Mouse (Mus musculus) olfactory bulb, adult 2 months (tissue): ENCODE results near the gene M6pr. TPM values are rescaled to one million over a fixed set of nuclear protein-coding genes. Genes with fewer than 3 reads are reported as not detected.
"Not testable (repeated sequence)": the region's sequence is repeated elsewhere in the genome, so short reads cannot be mapped to it uniquely, and the experiment has no call there.

Source experiments
- H3K27ac ChIP-seq: fragments of 200-500 bp; 2 replicates; pipeline ENCODE4 v1.5.1; 2012; ENCODE audit warnings: low read depth, low read length; ENCODE audit not compliant: insufficient read depth
- H3K4me1 ChIP-seq: fragments of 200-500 bp; 2 replicates; pipeline ENCODE4 v1.6.1; 2012; ENCODE audit warnings: low read length; ENCODE audit not compliant: control insufficient read depth, insufficient read depth
- H3K4me3 ChIP-seq: fragments of 200-500 bp; 2 replicates; pipeline ENCODE4 v1.5.1; 2012; ENCODE audit warnings: mild to moderate bottlenecking, low read depth, low read length, moderate library complexity; ENCODE audit not compliant: insufficient read depth
- CTCF ChIP-seq: fragments of 200-500 bp; IDR thresholded peaks from 2 replicates; pipeline ENCODE4 v1.5.1; 2012; ENCODE audit warnings: low read depth, mild to moderate bottlenecking, low read length, moderate library complexity; ENCODE audit not compliant: insufficient read depth
- POLR2A ChIP-seq: fragments of 200-500 bp; IDR thresholded peaks from 2 replicates; pipeline ENCODE4 v1.6.1; 2012; ENCODE audit warnings: mild to moderate bottlenecking, low read depth, low read length, moderate library complexity; ENCODE audit not compliant: insufficient read depth
- WGBS: fragments of 180-500 bp; shearing (Covaris S2); methylation state at CpG from one replicate; pipeline ENCODE4 v1.1.7; 2018; 5-methylcytosine and 5-hydroxymethylcytosine counted together
- polyA plus RNA-seq: library from polyadenylated mRNA; stranded (reverse); fragments of >200 nt; gene quantifications from 2 replicates; pipeline ENCODE4 v1.2.4, GENCODE M21; 2012; ENCODE audit warnings: low replicate concordance; ENCODE audit not compliant: missing spikeins, insufficient read depth, insufficient read length

M6pr gene
- polyA plus RNA-seq, 1 experiment = not detected

DNA sequence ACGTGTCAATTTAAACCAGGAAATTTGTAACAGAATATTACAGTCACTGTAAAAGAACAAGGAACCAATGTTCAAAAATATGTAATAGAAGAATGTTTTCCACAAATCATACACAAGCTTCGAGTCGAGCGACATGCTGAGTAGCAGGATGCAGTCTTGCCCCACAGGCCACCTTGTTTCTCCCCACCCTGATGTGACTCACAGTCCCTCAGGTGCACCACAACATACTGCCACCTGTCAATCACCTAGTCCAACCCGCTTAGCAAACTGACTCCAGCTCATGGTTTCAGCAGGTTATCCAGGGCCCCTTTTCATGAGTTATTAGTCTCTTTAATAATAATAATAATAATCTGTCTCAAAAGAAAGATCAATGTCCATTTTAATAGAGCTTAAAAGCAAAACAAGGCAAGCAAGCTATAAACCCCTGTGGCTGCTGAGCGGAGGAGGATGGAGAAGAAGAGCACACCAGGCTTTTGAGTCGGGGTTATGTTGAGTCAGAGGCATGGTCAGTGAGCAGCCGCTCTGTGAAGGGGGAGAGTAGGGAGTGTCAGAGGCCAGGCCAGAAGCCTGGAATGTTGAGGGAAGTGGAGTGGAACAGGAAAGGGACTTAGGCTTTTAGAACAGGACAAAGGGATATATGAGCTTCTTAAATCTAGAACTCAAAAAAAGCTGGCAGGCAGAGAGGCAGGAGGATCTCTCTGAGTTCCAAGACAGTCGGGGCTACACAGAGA, 36.0 kb downstream of the M6pr start:
- Histone ChIP-seq H3K27ac (no peak overlapping the region), H3K4me3 (no peak overlapping the region), H3K4me1 (no peaks in the 10 kb centered on the region)
- 67% methylated on average over 9 of the region's 9 CpGs for WGBS
- TF ChIP-seq CTCF (no peak), POLR2A (no peak)

DNA sequence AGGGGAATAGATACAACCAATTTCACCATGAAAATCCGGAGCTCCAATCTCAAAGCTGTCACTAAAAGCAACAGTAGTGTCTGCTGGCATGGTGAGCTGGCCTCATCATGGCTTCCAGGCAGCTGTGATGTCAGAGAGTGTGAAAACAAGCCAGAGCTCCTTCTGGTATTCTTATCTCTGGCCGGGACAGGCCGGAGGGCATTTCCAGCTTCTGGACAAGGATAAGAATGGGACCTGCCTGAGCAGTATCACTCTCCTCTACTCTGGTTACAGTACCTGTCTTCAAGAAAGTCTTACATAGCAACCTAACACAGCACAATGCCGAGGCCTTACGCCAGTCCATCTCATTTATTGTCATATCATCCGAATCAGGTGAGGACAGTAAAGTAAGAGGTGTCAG, 37.2 kb downstream of the M6pr start:
- Histone ChIP-seq H3K4me1 (no peaks in the 10 kb centered on the region), H3K27ac (no peak overlapping the region), H3K4me3 (no peak overlapping the region)
- no peak for TF ChIP-seq CTCF
- TF ChIP-seq POLR2A = no peak
- 88% methylated on average over 6 of the region's 6 CpGs for WGBS

DNA sequence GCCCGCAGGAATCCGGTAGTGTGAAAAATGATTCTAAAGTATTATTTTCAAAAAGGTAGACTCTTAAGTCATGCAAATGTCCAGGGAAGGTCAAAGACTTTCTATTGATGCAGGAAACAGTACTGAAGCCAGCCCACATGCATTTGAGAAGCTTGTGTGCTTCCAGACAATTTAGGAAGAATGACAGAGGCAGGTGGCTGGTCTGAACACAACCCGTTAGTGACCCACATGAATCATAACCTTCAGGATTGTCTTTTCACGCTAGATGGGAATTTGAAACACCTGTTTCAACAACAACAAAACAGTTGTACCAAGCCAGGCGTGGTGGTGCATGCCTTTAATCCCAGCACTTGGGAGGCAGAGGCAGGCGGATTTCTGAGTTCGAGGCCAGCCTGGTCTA, 37.9 kb downstream of the M6pr start:
- TF ChIP-seq POLR2A (no peak), CTCF (no peak)
- no peak overlapping the region for H3K4me3 ChIP-seq
- WGBS = 86% methylated on average over 7 of the region's 7 CpGs
- H3K27ac ChIP-seq = no peak overlapping the region
- no peaks in the 10 kb centered on the region for H3K4me1 ChIP-seq

DNA sequence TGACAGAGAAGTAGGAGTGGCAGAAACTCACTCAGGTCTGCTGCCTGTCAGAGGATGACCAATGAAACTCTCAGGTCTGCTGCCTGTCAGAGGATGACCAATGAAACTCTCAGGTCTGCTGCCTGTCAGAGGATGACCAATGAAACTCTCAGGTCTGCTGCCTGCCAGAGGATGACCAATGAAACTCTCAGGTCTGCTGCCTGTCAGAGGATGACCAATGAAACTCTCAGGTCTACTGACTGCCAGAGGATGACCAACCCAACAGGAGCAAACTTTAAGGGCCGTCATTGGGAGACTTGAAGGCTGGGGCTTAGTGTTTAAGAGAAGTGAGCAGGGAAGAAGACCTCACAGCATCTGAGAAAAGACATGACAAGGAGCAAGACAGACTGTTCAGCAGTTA, 38.8 kb downstream of the M6pr start:
- H3K27ac ChIP-seq, H3K4me1 ChIP-seq, H3K4me3 ChIP-seq: not testable (repeated sequence)
- 94% methylated on average over 1 of the region's 1 CpGs for WGBS

DNA sequence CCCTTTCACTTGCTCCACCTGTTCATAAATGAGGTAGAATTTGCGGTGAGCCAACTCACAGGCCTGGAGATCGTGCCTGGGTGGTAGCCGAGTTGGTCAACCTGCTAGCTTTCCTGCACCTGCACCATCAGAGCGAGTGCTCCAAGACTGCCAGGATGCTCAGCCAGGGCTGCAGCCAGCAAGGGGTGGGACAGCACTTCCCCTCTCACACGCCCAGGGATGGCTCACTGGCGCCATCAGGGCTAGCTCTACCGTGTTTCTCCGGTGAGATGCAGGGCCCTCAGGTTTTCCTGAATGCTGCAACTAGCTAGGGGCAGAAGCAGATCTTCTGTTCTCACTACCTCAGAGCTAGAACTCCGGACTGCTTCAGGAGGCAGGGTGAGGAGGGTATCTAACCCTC, 47.4 kb downstream of the M6pr start:
- WGBS = 71% methylated on average over 9 of the region's 9 CpGs

DNA sequence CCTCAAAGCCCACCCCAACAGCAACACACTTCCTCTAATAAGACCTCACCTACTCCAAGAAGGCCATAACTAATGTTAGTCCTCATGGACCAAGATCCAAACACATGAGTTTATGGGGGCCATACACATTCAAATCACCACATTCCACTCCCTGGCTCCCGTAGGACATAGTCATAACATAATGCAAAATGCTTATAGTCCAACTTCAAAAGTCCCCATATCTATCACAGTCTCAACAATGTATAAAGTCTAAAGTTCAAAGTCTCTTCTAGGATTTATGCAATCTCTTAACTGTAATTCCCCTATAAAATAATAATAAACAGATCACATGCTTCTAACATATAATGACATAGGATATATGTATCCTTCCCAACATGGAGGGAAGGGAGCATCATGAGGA, 48.6 kb downstream of the M6pr start:
- Histone ChIP-seq H3K4me3 (no peak overlapping the region), H3K27ac (no peak overlapping the region), H3K4me1 (no peaks in the 10 kb centered on the region)
- WGBS = 100% methylated on average over 1 of the region's 1 CpGs
- TF ChIP-seq CTCF = no peak
- no peak for TF ChIP-seq POLR2A

More for the DNA sequence above, 47.4 kb downstream of the M6pr start:
- Histone ChIP-seq H3K4me3 (no peak overlapping the region), H3K4me1 (no peaks in the 10 kb centered on the region), H3K27ac (no peak overlapping the region)
- TF ChIP-seq POLR2A (no peak), CTCF (no peak)

DNA sequence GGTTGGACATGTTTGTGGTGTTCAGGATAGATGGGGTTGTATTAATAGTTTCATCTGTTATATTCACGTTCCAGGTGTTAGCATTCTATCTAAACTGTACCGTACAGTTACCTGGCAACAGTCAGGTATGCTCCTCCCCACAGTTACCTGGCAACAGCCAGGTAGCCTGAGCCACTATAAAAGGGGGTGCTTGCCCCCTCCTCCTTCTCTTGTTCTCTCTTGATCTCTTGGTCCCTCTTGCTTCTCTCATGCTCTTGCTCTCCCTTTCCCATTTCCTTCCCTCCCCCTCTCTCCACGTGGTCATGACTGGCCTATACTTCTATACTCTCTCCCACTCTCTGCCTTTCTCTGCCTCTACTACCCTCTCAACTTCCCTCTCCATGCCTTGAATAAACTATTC, 57.2 kb downstream of the M6pr start:
- Histone ChIP-seq H3K4me3 (no peak overlapping the region), H3K4me1 (no peaks in the 10 kb centered on the region), H3K27ac (no peak overlapping the region)
- WGBS = 58% methylated on average over 3 of the region's 3 CpGs
- TF ChIP-seq POLR2A (no peak), CTCF (no peak)

DNA sequence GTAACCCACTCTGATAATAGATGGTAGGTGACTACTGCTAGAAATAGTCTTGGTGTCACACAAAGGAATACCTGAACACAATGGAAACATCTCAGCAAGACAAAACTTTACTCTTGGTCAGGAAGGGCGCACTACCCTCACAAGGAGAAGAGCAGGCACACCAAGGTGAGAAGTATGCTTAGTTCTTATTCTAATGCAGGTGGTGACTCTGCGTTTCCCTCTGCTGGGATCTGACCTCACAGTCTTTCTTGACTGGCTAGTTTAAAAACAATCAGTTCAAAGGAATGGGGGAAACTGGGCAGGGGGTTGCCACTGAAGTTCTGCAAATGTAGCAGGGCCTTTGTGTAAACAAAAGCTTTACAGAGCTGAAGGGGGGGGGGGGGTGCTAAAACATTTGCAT, 57.8 kb downstream of the M6pr start:
- TF ChIP-seq CTCF (no peak), POLR2A (no peak)

DNA sequence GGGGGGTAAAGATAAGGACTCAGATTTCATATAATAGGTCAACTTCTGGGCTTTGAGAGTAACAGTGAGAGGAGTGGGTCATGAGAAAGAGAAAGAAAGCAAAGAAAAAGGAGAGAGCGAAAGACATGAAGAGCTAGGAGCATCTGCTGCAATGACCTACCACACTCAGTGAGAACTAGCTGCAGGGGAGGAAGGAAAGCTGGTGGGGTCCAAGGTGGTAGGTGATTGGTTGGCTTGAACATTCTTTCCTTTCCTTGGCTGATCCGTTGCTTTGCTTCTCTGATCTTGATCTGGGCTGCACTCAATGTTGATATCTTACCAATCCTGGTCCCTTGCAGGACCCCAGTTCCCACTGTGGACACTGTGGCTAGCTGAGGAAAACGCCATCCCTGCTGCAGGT, 58.5 kb downstream of the M6pr start:
- H3K27ac ChIP-seq = no peak overlapping the region
- H3K4me1 ChIP-seq = no peaks in the 10 kb centered on the region
- no peak overlapping the region for H3K4me3 ChIP-seq
- WGBS = 67% methylated on average over 3 of the region's 3 CpGs
- TF ChIP-seq POLR2A (no peak), CTCF (no peak)

More for the DNA sequence above, 57.8 kb downstream of the M6pr start:
- no peak overlapping the region for H3K4me3 ChIP-seq
- whole genome bisulfite sequencing = 54% methylated on average over 2 of the region's 2 CpGs
- no peak overlapping the region for H3K27ac ChIP-seq
- H3K4me1 ChIP-seq = no peaks in the 10 kb centered on the region

Other genes with a start within 250 kb of the M6pr start
- gene Klrg1, start 25.8 kb upstream of the M6pr start, polyA plus RNA-seq = not detected in 2 replicates
- gene Phc1, start 31.8 kb downstream of the M6pr start, polyA plus RNA-seq = not detected in 2 replicates
- not detected in 2 replicates for gene Rimklb, start 190.0 kb downstream of the M6pr start, polyA plus RNA-seq
- gene Mfap5, start 197.1 kb downstream of the M6pr start, polyA plus RNA-seq = not detected in 2 replicates
- gene Aicda, start 245.1 kb downstream of the M6pr start, polyA plus RNA-seq = not detected in 2 replicates